Mouse (Mus musculus): ENCODE measurements around the gene Tfcp2. TPM values are rescaled to one million over a fixed set of nuclear protein-coding genes. Genes with fewer than 3 reads are reported as not detected.
"Not testable (repeated sequence)": the region's sequence is repeated elsewhere in the genome, so short reads cannot be mapped to it uniquely, and the experiment has no call there.

The Tfcp2 gene
- total and polyA plus RNA-seq, 3 experiments, result 20.4 to 21.5 TPM; not detected in 1

GRCm38 (mm10) chr15:100513387-100513786, 38.4 kb downstream of the Tfcp2 start:
- H3K36me3 ChIP-seq (ENCODE audit: control insufficient read depth in 1 of 2, insufficient read depth in 2 of 2, low read length in 2 of 2), result peaks cover 0 to 11% of the 10 kb centered on the region in 2 experiments; a peak in 1 of 4 replicates

GRCm38 (mm10) chr15:100510072-100510471, 41.7 kb downstream of the Tfcp2 start:
- TF ChIP-seq RAD21 (IDR thresholded peaks at IDR 0.05; ENCODE audit: low read depth, low read length) (no peak), MYC (IDR thresholded peaks at IDR 0.05; ENCODE audit: low read depth, low read length) (no peak)
- H3K4me1 ChIP-seq (ENCODE audit: control insufficient read depth in 1 of 2, insufficient read depth in 2 of 2, low read length in 2 of 2), result peaks cover 8 to 9% of the 10 kb centered on the region in 2 experiments
- H3K27me3 ChIP-seq (ENCODE audit: control insufficient read depth in 1 of 2, insufficient read depth in 2 of 2, low read length in 2 of 2), result no peaks in the 10 kb centered on the region
- DNase-seq (ENCODE audit: low read depth, low spot score), result no peak
- peaks cover 0 to 11% of the 10 kb centered on the region in 2 experiments; a peak in 1 of 4 replicates for H3K36me3 ChIP-seq (ENCODE audit: control insufficient read depth in 1 of 2, insufficient read depth in 2 of 2, low read length in 2 of 2)
- H3K79me2 ChIP-seq (ENCODE audit: control insufficient read depth, insufficient read depth, low read length, poor library complexity), result no peaks in the 10 kb centered on the region
- no peaks in the 10 kb centered on the region for H3K9me3 ChIP-seq (replicated peaks; ENCODE audit: insufficient read depth, low read length)
- no peak overlapping the region for H3K4me3 ChIP-seq (ENCODE audit: control insufficient read depth in 1 of 2, insufficient read depth in 1 of 2, low read depth in 2 of 2, low read length in 2 of 2)
- no peak overlapping the region for H3K9ac ChIP-seq (ENCODE audit: control insufficient read depth, low read depth, low read length, poor library complexity, severe bottlenecking)
- H3K27ac ChIP-seq (ENCODE audit: control insufficient read depth, low read depth, low read length), result no peak overlapping the region

More at GRCm38 (mm10) chr15:100513387-100513786, 38.4 kb downstream of the Tfcp2 start:
- Histone ChIP-seq H3K27ac (ENCODE audit: control insufficient read depth, low read depth, low read length) (0 out of 2 replicates have a peak overlapping the region, but pooled peaks have one; percentile 9), H3K79me2 (ENCODE audit: control insufficient read depth, insufficient read depth, low read length, poor library complexity) (no peaks in the 10 kb centered on the region), H3K4me1 (ENCODE audit: control insufficient read depth in 1 of 2, insufficient read depth in 2 of 2, low read length in 2 of 2) (peaks cover 9 to 10% of the 10 kb centered on the region in 2 experiments), H3K4me3 (ENCODE audit: control insufficient read depth in 1 of 2, insufficient read depth in 1 of 2, low read depth in 2 of 2, low read length in 2 of 2) (no peak overlapping the region), H3K9me3 (replicated peaks; ENCODE audit: insufficient read depth, low read length) (no peaks in the 10 kb centered on the region), H3K27me3 (ENCODE audit: control insufficient read depth in 1 of 2, insufficient read depth in 2 of 2, low read length in 2 of 2) (no peaks in the 10 kb centered on the region), H3K9ac (ENCODE audit: control insufficient read depth, low read depth, low read length, poor library complexity, severe bottlenecking) (no peak overlapping the region)
- TF ChIP-seq EP300 (IDR thresholded peaks at IDR 0.05; ENCODE audit: low read depth in 1 of 2, low read length in 2 of 2) (peak; percentile 46 to 70; a peak in 1 of 4 replicates), E2F4 (IDR thresholded peaks at IDR 0.05; ENCODE audit: borderline replicate concordance, low read depth, low read length) (no peak), POLR2AphosphoS5 (IDR thresholded peaks at IDR 0.05; ENCODE audit: borderline replicate concordance, low read depth, low read length) (no peak), KAT2A (conservative IDR thresholded peaks at IDR 0.05; ENCODE audit: low read depth, low read length) (peak; percentile 9; the same call in 1 of the 2 replicates), ETS1 (IDR thresholded peaks at IDR 0.05; ENCODE audit: low read depth, low read length) (peak; percentile 67), GATA1 (IDR thresholded peaks at IDR 0.05; ENCODE audit: low read depth, low read length) (peak; percentile 45; the same call in 1 of the 2 replicates), TCF12 (IDR thresholded peaks at IDR 0.05; ENCODE audit: low read depth, low read length) (peak; percentile 75; the same call in 1 of the 2 replicates)
- no peak for DNase-seq (ENCODE audit: low read depth, low spot score)

GRCm38 (mm10) chr15:100508454-100509167, 43.2 kb downstream of the Tfcp2 start:
- Histone ChIP-seq H3K36me3 (ENCODE audit: control insufficient read depth in 1 of 2, insufficient read depth in 2 of 2, low read length in 2 of 2) (peaks cover 0 to 9% of the 10 kb centered on the region in 2 experiments; a peak in 1 of 4 replicates), H3K4me3 (ENCODE audit: control insufficient read depth in 1 of 2, insufficient read depth in 1 of 2, low read depth in 2 of 2, low read length in 2 of 2) (no peak overlapping the region)
- no peak for DNase-seq (ENCODE audit: low read depth, low spot score)

GRCm38 (mm10) chr15:100499506-100499905, 52.3 kb downstream of the Tfcp2 start:
- H3K4me1 ChIP-seq (ENCODE audit: control insufficient read depth in 1 of 2, insufficient read depth in 2 of 2, low read length in 2 of 2); H3K4me3 ChIP-seq (ENCODE audit: control insufficient read depth in 1 of 2, insufficient read depth in 1 of 2, low read depth in 2 of 2, low read length in 2 of 2); H3K9ac ChIP-seq (ENCODE audit: control insufficient read depth, low read depth, low read length, poor library complexity, severe bottlenecking); DNase-seq (ENCODE audit: low read depth, low spot score); H3K36me3 ChIP-seq (ENCODE audit: control insufficient read depth in 1 of 2, insufficient read depth in 2 of 2, low read length in 2 of 2); H3K27ac ChIP-seq (ENCODE audit: control insufficient read depth, low read depth, low read length); H3K27me3 ChIP-seq (ENCODE audit: control insufficient read depth in 1 of 2, insufficient read depth in 2 of 2, low read length in 2 of 2); H3K9me3 ChIP-seq (replicated peaks; ENCODE audit: insufficient read depth, low read length); H3K79me2 ChIP-seq (ENCODE audit: control insufficient read depth, insufficient read depth, low read length, poor library complexity): not testable (repeated sequence)

More at GRCm38 (mm10) chr15:100508454-100509167, 43.2 kb downstream of the Tfcp2 start:
- Histone ChIP-seq H3K27me3 (ENCODE audit: control insufficient read depth in 1 of 2, insufficient read depth in 2 of 2, low read length in 2 of 2) (no peaks in the 10 kb centered on the region), H3K79me2 (ENCODE audit: control insufficient read depth, insufficient read depth, low read length, poor library complexity) (no peaks in the 10 kb centered on the region), H3K9me3 (replicated peaks; ENCODE audit: insufficient read depth, low read length) (no peaks in the 10 kb centered on the region), H3K9ac (ENCODE audit: control insufficient read depth, low read depth, low read length, poor library complexity, severe bottlenecking) (no peak overlapping the region), H3K4me1 (ENCODE audit: control insufficient read depth in 1 of 2, insufficient read depth in 2 of 2, low read length in 2 of 2) (peaks cover 6 to 7% of the 10 kb centered on the region in 2 experiments), H3K27ac (ENCODE audit: control insufficient read depth, low read depth, low read length) (no peak overlapping the region)
- TF ChIP-seq UBTF (IDR thresholded peaks at IDR 0.05; ENCODE audit: borderline replicate concordance, insufficient read depth, low read depth, low read length), result no peak
- TF ChIP-seq MXI1 (IDR thresholded peaks at IDR 0.05; ENCODE audit: low read depth, low read length), result no peak
